ENCODE assay signal across 25 mouse cellular contexts in genomic region chr9:74671356-74671952, GRCm38 (mm10).
DNase-seq lines count a peak whose midpoint lies in the region; ATAC-seq and TF ChIP-seq lines count a peak whose summit lies in the region.
"Had no signal": no experiment of that assay in that cellular context is flagged by ENCODE, and none has a peak within 500 bp of the region (broad histone marks: within the 10 kb centered on the region; RNA-seq: fewer than 3 reads in every experiment).

No protein-coding gene starts in this region.

- no peak overlapping the region for H3K4me3 ChIP-seq in kidney, adult 2 months (ENCODE audit: insufficient read depth, low read depth, low read length)
- no peak overlapping the region for H3K4me3 ChIP-seq in kidney, embryonic 15.5 days (replicated peaks)
- H3K4me3 ChIP-seq in kidney, embryonic 14.5 days (ENCODE audit: low read length) = no peak overlapping the region
- no peak overlapping the region for H3K4me3 ChIP-seq in liver, postnatal 0 days (ENCODE audit: low read depth, low read length)
- H3K4me3 ChIP-seq in liver, embryonic 11.5 days (ENCODE audit: low read depth, low read length) = no peak overlapping the region
- H3K4me3 ChIP-seq: embryonic facial prominence, embryonic 12.5 days; embryonic facial prominence, embryonic 15.5 days; gastrocnemius, adult 2 months; hindbrain, embryonic 12.5 days; hindbrain, embryonic 15.5 days had no signal

- ATAC-seq in kidney, embryonic 15.5 days (replicated peaks; ENCODE audit: low FRiP score) = no peak
- ATAC-seq in kidney, embryonic 14.5 days (ENCODE audit: low FRiP score, low TSS enrichment) = no peak
- peak; percentile 96 for ATAC-seq in liver, postnatal 0 days
- ATAC-seq in liver, embryonic 11.5 days (replicated peaks; ENCODE audit: low FRiP score) = no peak
- ATAC-seq: forebrain, embryonic 14.5 days; forebrain, postnatal 0 days; Patski had no signal

- H3K36me3 ChIP-seq in kidney, adult 2 months (ENCODE audit: control insufficient read depth, insufficient read depth, low read length) = no peaks in the 10 kb centered on the region
- no peaks in the 10 kb centered on the region for H3K36me3 ChIP-seq in kidney, embryonic 15.5 days
- no peaks in the 10 kb centered on the region for H3K36me3 ChIP-seq in kidney, embryonic 14.5 days (ENCODE audit: control insufficient read depth, insufficient read depth, low read length)
- H3K36me3 ChIP-seq in liver, postnatal 0 days (replicated peaks; ENCODE audit: insufficient read depth, low read length) = no peaks in the 10 kb centered on the region
- H3K36me3 ChIP-seq in liver, embryonic 11.5 days (ENCODE audit: control insufficient read depth, insufficient read depth, low read length) = no peaks in the 10 kb centered on the region
- H3K36me3 ChIP-seq: embryonic facial prominence, embryonic 12.5 days; embryonic facial prominence, embryonic 15.5 days; G1E; hindbrain, embryonic 12.5 days; hindbrain, embryonic 15.5 days had no signal

- 58% methylated on average over 4 of the region's 4 CpGs for WGBS in kidney, adult 2 months
- WGBS in kidney, embryonic 15.5 days = 75% methylated on average over 4 of the region's 4 CpGs
- WGBS in kidney, embryonic 14.5 days = 76% methylated on average over 4 of the region's 4 CpGs
- 53% methylated on average over 4 of the region's 4 CpGs for WGBS in liver, postnatal 0 days (ENCODE audit: insufficient replicate concordance)
- 79% methylated on average over 4 of the region's 4 CpGs for WGBS in liver, embryonic 11.5 days

- DNase-seq in adrenal gland, postnatal 10 days = peak; percentile 17
- DNase-seq in adrenal gland, adult 8-10 months = no peak
- DNase-seq in kidney, adult 2 months = peak; percentile 76
- peak; percentile 4 to 40 for DNase-seq in kidney, postnatal 25 days
- peak; percentile 63 for DNase-seq in liver, postnatal 0 days
- DNase-seq in liver, embryonic 11.5 days (ENCODE audit: low spot score) = no peak
- DNase-seq: B cell, adult 2 months; cerebellum, adult 11 months; cerebellum, adult 2 months; cerebellum, adult 9-11 months; cerebellum, postnatal 25 days; forebrain, postnatal 0 days; gastrocnemius, adult 2 months; gastrocnemius, postnatal 14 days; heart, adult 11 months had no signal

- no peaks in the 10 kb centered on the region; the same call in 1 of the 2 replicates for H3K4me1 ChIP-seq in kidney, adult 2 months (ENCODE audit: control insufficient read depth, insufficient read depth, low read length)
- no peaks in the 10 kb centered on the region for H3K4me1 ChIP-seq in kidney, embryonic 15.5 days
- H3K4me1 ChIP-seq in kidney, embryonic 14.5 days (ENCODE audit: control insufficient read depth, insufficient read depth, low read length) = no peaks in the 10 kb centered on the region
- no peaks in the 10 kb centered on the region for H3K4me1 ChIP-seq in liver, postnatal 0 days (ENCODE audit: insufficient read depth)
- H3K4me1 ChIP-seq in liver, embryonic 11.5 days (replicated peaks; ENCODE audit: control insufficient read depth, insufficient read depth, low read length) = no peaks in the 10 kb centered on the region
- H3K4me1 ChIP-seq: embryonic facial prominence, embryonic 12.5 days; embryonic facial prominence, embryonic 15.5 days; hindbrain, embryonic 12.5 days; hindbrain, embryonic 15.5 days had no signal

- TF ChIP-seq EP300 in liver, postnatal 0 days (IDR thresholded peaks at IDR 0.05; ENCODE audit: low read depth) = peak; percentile 94

- no peak for TF ChIP-seq CTCF in kidney, adult 2 months (conservative IDR thresholded peaks at IDR 0.05; ENCODE audit: insufficient read depth, insufficient read length, low read depth, low read length)
- no peak for TF ChIP-seq CTCF in liver, postnatal 0 days (IDR thresholded peaks at IDR 0.05; ENCODE audit: low read depth)

- no peak overlapping the region for H3K9ac ChIP-seq in kidney, embryonic 15.5 days
- H3K9ac ChIP-seq in kidney, embryonic 14.5 days (ENCODE audit: low read depth, low read length) = no peak overlapping the region
- H3K9ac ChIP-seq in liver, postnatal 0 days (replicated peaks) = no peak overlapping the region
- H3K9ac ChIP-seq in liver, embryonic 11.5 days (ENCODE audit: low read depth, low read length) = no peak overlapping the region
- H3K9ac ChIP-seq: embryonic facial prominence, embryonic 12.5 days; embryonic facial prominence, embryonic 15.5 days; forebrain, postnatal 0 days; hindbrain, embryonic 12.5 days; hindbrain, embryonic 15.5 days had no signal

- no peak for TF ChIP-seq POLR2A in kidney, adult 2 months (IDR thresholded peaks at IDR 0.05; ENCODE audit: low read depth, low read length)

- 0 out of 2 replicates have a peak overlapping the region, but pooled peaks have one; percentile 32 for H3K27ac ChIP-seq in kidney, adult 2 months (ENCODE audit: insufficient read depth, low read depth, low read length)
- H3K27ac ChIP-seq in kidney, embryonic 15.5 days = no peak overlapping the region
- H3K27ac ChIP-seq in kidney, embryonic 14.5 days (ENCODE audit: low read depth, low read length) = no peak overlapping the region
- H3K27ac ChIP-seq in liver, postnatal 0 days (ENCODE audit: low read depth) = peak overlapping the region; percentile 84
- no peak overlapping the region for H3K27ac ChIP-seq in liver, embryonic 11.5 days (ENCODE audit: low read depth, low read length)
- H3K27ac ChIP-seq: embryonic facial prominence, embryonic 12.5 days; embryonic facial prominence, embryonic 15.5 days; gastrocnemius, adult 2 months; hindbrain, embryonic 12.5 days; hindbrain, embryonic 15.5 days had no signal

- no peaks in the 10 kb centered on the region for H3K27me3 ChIP-seq in kidney, adult 2 months (replicated peaks; ENCODE audit: control insufficient read depth, insufficient read depth, low read length)
- H3K27me3 ChIP-seq in kidney, embryonic 15.5 days = no peaks in the 10 kb centered on the region
- no peaks in the 10 kb centered on the region for H3K27me3 ChIP-seq in kidney, embryonic 14.5 days (ENCODE audit: control insufficient read depth, insufficient read depth, low read length)
- no peaks in the 10 kb centered on the region for H3K27me3 ChIP-seq in liver, postnatal 0 days (ENCODE audit: insufficient read depth, low read length)
- no peaks in the 10 kb centered on the region for H3K27me3 ChIP-seq in liver, embryonic 11.5 days (replicated peaks; ENCODE audit: control insufficient read depth, insufficient read depth, low read length)
- H3K27me3 ChIP-seq: embryonic facial prominence, embryonic 12.5 days; embryonic facial prominence, embryonic 15.5 days; hindbrain, embryonic 12.5 days; hindbrain, embryonic 15.5 days; Patski had no signal

- no peak overlapping the region for H3K4me2 ChIP-seq in kidney, embryonic 15.5 days
- H3K4me2 ChIP-seq in kidney, embryonic 14.5 days (replicated peaks; ENCODE audit: low read depth, low read length) = no peak overlapping the region
- H3K4me2 ChIP-seq in liver, postnatal 0 days (ENCODE audit: low read depth, low read length) = no peak overlapping the region
- H3K4me2 ChIP-seq in liver, embryonic 11.5 days = no peak overlapping the region
- H3K4me2 ChIP-seq: embryonic facial prominence, embryonic 12.5 days; embryonic facial prominence, embryonic 15.5 days; heart, embryonic 11.5 days; hindbrain, embryonic 12.5 days; hindbrain, embryonic 15.5 days had no signal

- no peaks in the 10 kb centered on the region for H3K9me3 ChIP-seq in kidney, embryonic 15.5 days (replicated peaks)
- H3K9me3 ChIP-seq in kidney, embryonic 14.5 days (ENCODE audit: control insufficient read depth, low read length) = no peaks in the 10 kb centered on the region
- H3K9me3 ChIP-seq in liver, postnatal 0 days (ENCODE audit: low read length) = no peaks in the 10 kb centered on the region
- H3K9me3 ChIP-seq in liver, embryonic 11.5 days (ENCODE audit: control insufficient read depth, low read length) = no peaks in the 10 kb centered on the region
- H3K9me3 ChIP-seq: embryonic facial prominence, embryonic 12.5 days; embryonic facial prominence, embryonic 15.5 days; hindbrain, embryonic 12.5 days; hindbrain, embryonic 15.5 days had no signal

Comparison
In these comparisons a context has a peak if more than half of its experiments do, and no peak if none do; other contexts are left out.
1. DNase-seq: peak in adrenal gland, postnatal 10 days (single experiment), kidney, adult 2 months (single experiment), kidney, postnatal 25 days (2 of 2) and liver, postnatal 0 days (single experiment); none in adrenal gland, adult 8-10 months (single experiment) and liver, embryonic 11.5 days (single experiment).
2. H3K27ac ChIP-seq: peak in kidney, adult 2 months (single experiment) and liver, postnatal 0 days (single experiment); none in kidney, embryonic 15.5 days (single experiment), kidney, embryonic 14.5 days (single experiment) and liver, embryonic 11.5 days (single experiment).